In the genomic region with DNA sequence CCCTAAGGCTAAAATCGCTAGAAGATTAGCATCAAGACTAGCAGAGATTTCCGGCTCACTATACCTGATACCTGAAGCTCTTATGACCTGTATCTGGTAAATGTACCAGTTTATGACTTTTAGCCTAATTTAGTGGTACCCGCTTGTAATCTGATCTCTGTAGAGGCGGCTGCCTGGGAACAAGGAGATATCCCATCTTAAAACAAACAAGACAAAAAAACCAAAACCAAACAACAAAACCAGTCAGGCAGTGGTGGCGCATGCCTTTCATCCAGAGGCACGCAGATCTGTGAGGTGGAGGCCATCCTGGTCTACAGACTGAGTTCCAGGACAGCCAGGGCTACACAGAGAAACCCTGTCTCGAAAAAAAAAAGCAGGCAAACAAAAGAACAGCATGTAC, we compare ENCODE assay signal across 7 mouse cellular contexts.
"Had no signal": no experiment of that assay in that cellular context is flagged by ENCODE, and none has a peak within 500 bp of the region (broad histone marks: within the 10 kb centered on the region; RNA-seq: fewer than 3 reads in every experiment).

No protein-coding gene starts in this region.

- H3K9me3 ChIP-seq: midbrain, embryonic 13.5 days had no signal

- H3K27me3 ChIP-seq: midbrain, embryonic 13.5 days had no signal

- H3K4me2 ChIP-seq: liver, embryonic 11.5 days; midbrain, embryonic 13.5 days had no signal

- H3K36me3 ChIP-seq: midbrain, embryonic 13.5 days had no signal

- DNase-seq: kidney, adult 11 months; kidney, postnatal 25 days; left cerebral cortex, postnatal 4 days; right cerebral cortex, postnatal 14 days; thymus, postnatal 36 days had no signal

- H3K27ac ChIP-seq: midbrain, embryonic 13.5 days had no signal

- ATAC-seq: midbrain, embryonic 13.5 days had no signal

- H3K4me3 ChIP-seq: midbrain, embryonic 13.5 days had no signal

- H3K9ac ChIP-seq: midbrain, embryonic 13.5 days had no signal
